Mouse (Mus musculus) bone marrow macrophage, adult 2 months (primary cell): Measurements from ENCODE around the gene Gm10715.
"Not testable (repeated sequence)": the region's sequence is repeated elsewhere in the genome, so short reads cannot be mapped to it uniquely, and the experiment has no call there.

Source experiments
- CTCF ChIP-seq: IDR thresholded peaks from 2 replicates; pipeline ENCODE4 v1.5.1; 2012; ENCODE audit warnings: low read depth, mild to moderate bottlenecking, low read length, moderate library complexity
- POLR2A ChIP-seq: IDR thresholded peaks from 2 replicates; pipeline ENCODE4 v1.6.1; 2012; ENCODE audit warnings: mild to moderate bottlenecking, low read depth, low read length, borderline replicate concordance

GRCm38 (mm10) chr9:3025653-3026052, 11.0 kb upstream of the Gm10715 start:
- TF ChIP-seq CTCF, POLR2A: not testable (repeated sequence)
